Mouse (Mus musculus): ENCODE measurements at regions not wholly inside any gene's neighbourhood (a gene's known extent, or its start where the extent isn't known, plus 50 kb on each side); places are given as distances from the start of the nearest gene placed in this dataset.

DNA sequence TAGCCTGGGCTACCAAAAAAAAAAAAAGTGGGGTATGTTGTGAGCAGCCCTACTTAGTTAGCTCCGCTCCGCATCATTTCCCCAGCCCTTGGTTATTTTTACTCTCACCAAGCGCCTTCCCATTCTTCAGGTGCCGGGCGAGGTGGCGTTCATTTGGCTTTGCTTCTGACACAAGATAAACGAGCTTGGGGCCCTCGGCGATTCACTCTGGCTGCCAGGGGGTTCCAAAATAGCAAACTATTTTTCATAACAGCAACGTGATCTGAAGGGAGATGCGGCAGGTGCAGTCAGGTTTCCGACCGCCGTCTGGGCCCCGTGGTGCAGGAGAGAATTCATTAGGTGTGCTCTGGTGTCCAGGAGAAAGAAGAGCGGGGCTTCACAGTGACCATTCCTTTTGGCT, 403.6 kb upstream of the Rora start:
- in situ Hi-C loops (cut with MboI, MseI), result no loop called here

DNA sequence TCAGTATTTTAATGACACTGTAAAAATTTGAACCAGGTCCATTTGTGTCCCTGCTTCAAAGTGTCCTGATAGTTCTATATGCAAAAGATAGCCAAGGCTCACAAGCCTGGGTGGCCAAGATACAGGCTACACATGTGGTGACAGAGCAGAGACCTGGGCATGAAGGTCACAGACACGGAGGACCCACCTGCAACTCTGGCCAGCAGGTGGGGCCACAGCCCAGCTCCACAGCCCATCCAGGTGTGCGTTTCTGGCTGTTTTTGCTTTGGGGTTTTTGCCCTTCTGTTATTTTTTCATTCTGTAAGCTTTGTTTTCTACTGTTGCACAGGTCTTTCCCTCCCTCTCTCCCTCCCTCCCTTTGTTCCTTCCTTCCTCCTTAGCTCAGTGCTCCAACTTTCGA, 399.4 kb upstream of the Rora start:
- in situ Hi-C loops (cut with MboI, MseI), result no loop called here

DNA sequence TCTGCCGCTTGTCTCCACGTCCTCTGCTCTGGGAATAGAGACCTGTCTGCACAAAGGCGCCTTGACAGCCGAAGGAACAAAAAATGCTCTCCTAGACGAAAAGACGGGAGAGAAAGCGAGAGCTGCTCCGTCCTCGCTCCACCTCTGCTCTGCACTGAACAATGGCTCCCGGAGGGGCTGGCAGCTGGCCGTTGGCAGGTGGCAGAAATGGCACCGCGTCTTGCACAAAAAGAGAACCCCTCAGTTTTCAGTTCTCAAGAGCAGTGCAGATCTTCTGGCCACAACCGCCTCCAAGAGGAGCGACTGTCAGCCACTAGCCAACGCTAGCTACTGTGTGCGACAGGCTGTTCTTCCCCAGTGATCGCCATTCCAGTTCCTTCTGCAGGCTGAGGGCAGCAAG, 385.0 kb upstream of the Rora start:
- in situ Hi-C loops (cut with MboI, MseI), result no loop called here

DNA sequence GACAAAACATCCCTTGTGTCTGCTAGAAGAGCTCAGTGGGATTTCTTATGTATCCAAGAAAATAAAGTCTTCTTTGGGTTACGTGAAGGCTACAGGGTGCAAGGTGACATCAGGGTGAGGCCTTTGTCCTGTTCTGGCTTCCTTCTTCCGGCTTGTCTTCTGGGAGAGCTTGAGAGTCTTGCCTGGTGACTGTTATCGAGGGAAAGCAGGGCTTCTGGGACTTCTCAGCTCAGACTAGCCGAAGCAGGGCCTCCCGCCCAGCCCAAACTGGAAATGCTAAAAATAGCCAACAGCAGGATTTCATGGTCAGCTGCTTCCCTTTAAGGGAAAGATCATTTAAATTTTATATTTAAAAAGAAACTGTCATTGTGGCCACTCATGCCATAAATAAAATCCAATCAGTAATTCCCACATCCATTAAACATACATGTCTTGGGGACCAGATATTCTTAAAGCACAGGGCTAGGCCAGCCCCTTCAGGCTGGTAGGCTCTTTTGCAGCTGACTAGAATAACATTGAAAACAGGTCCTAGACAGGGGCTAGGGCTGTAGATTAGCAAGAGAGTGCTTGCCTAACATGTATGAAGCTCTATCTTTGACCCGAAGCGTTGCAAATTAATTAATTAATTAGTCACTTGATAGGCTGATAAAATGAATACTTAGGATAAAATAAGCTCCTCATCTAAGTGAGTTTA, 351.2 kb upstream of the Rora start:
- in situ Hi-C loops (cut with MboI, MseI), result no loop called here

DNA sequence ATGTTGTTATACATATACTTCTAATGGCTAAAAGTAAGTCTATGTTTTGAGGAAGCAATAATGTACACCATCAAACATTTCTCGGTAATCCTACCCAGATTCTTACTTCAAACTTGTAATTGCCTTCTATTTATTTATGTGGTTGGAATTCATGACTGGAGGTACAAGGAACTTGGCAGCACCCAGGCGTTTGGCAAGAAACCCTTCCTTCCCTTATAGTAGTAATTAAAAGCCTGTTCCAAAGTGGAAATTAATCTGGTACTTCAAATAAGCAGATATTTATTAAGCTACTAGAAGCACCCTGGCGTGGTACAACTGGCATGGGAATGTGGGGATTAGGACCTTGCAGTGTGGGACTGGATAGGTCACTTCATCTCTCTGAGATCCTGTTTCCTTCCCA, 322.9 kb upstream of the Rora start:
- in situ Hi-C loops (cut with MboI, MseI), result no loop called here

DNA sequence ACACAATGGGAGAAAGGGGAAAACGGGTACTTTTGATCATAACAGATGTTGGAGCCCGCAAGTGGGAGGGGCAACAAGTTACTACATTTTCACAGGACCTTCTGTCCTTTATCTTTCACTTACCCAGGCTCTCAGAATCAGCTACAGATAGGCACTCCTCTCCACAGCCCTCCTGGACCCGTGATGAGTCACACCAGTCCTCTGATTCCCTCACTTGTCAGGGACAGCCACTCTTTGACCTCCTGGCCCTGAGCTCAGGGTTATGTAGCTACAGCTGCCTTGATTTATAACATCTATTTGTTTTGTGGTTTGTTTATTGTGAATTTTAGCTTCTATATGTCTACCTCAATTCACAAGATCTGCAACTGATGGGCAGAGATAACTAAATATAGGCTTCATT, 312.7 kb upstream of the Rora start:
- in situ Hi-C loops (cut with MboI, MseI), result loop anchor here (5.0 kb wide), 1 partner anchor 649 kb away; no protein-coding TSS in a partner anchor

DNA sequence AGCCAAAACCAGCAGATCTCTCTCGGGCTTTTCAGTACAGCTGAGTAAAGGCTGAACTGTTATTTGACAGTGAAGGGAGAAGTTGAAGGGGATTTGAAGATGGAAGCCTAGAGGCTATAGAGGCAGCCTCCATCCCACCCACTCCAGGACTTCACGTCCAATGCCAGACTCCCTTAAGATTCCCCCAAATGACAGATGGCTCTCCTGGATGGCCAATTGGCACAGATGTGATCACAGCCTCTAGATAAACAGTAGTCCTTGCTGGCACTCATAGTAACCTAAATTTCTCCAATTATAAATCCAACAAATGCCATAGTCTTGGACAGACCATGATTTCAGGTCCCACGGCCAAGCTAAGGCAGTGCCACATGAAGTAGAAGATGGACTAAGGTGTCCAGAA, 312.1 kb upstream of the Rora start:
- in situ Hi-C loops (cut with MboI, MseI), result loop anchor here (5.0 kb wide), 1 partner anchor 649 kb away; no protein-coding TSS in a partner anchor

DNA sequence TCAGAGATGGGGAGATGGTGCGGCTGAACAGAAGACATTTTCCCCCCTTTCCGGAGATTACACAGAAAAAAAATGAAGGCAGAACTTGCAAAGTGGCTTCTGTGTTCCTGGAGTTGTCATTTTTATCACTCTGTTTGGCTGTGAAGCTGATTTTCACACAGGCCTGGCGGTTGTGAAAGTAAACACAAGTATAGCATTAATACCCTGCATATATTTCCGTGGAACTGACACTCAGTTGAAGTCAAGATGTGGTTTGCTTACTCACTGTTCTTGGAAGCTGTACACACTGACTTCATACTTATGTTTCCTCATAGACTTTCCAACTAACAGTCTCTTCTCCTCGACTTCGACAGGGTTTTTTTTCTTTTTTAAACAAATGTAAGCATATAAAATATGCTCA, 306.2 kb upstream of the Rora start:
- in situ Hi-C loops (cut with MboI, MseI), result no loop called here

DNA sequence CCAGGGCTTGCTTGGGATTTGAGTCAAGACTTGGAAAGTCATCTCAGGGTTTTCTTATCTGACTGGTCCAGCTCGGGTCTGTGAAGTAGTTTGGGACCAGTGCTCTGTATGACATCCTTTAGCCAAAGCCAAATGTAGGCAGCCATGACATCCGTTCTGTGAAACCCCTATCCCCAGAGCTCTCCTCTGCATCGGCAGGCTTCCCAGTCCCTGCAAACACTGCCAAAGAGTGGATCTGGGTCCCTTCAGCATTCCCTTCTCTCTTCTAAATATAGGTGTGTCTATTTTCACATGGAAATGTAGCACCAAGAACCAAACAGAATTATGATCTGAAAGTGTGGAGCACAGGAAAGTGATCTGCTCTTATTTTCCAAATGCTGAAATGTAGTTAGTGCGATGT, 302.1 kb upstream of the Rora start:
- in situ Hi-C loops (cut with MboI, MseI), result no loop called here

DNA sequence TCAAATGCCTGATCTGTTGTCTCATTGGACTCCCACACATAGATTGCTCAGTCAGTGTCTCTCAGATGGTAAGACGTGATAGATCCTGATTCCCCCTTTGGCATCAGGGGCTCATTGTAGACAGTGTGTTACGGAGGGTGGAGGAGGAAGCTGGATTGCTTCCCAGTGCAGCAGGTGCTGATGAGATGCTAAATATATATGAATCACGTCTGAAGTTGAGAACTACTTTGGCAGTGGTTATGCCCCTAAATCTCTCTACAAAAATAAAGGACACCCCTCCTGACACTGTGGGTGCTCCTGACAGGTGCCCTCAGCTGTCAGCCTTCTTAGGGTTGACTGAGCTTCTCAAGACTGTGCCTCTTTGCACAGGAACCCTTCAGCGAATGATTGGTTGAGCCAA, 299.1 kb upstream of the Rora start:
- in situ Hi-C loops (cut with MboI, MseI), result no loop called here

DNA sequence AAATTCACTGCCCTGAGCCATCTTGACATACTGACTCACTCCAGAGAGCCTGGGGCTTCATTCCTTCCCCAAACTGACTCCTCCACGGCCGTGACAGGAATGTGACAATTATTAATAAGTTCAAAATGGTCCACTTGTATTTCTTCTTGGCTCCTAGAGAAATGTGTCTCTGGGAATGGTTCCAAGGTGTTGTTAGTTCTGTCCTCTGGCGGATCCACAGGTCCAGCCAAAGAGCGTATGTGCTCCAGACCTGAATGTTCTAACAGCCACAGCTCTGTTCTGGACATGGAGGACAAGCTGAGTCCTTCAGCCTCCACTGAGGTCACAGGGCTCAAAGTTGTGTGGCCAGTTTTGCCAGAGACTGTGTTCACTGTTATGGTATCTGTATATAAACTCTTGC, 297.5 kb upstream of the Rora start:
- in situ Hi-C loops (cut with MboI, MseI), result no loop called here

DNA sequence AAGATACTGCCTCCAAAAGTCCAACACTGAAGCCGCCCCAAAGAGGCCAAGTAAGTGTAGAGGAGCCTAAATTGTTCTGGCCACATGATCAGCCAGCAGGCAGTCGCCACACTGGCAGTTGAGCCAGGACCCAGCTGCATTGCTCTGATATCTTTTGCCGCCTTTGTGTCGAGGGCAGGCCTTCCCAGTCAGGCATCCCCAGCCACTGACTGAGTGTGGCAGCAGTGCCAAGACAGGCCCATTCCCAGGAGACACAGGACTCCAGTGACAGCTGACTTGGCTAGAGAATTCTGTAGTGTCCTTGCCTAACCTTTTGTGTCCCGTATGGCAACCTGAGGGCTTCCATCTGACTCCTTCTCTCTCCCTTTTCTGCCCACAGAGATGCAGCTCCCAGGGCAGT, 296.4 kb upstream of the Rora start:
- in situ Hi-C loops (cut with MboI, MseI), result no loop called here

DNA sequence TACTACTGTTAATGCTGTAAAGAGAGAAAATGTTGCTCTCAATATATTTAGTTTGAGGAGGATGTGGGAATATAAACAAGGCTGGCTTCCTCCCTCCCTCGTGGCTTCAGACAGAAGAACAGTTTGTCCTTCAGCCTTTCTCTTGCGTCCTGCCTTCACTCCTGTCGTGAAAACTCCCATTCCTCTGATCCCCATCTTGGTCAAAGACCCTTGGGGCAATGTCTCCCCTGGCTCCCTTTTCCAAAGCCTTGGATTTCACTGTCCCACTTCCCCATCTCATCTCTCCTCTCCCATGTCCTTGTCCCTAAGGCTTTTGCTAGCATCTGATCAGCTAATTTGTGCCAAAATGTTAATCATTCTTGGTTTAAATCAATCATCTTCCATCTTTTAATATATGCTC, 286.6 kb upstream of the Rora start:
- in situ Hi-C loops (cut with MboI, MseI), result no loop called here

DNA sequence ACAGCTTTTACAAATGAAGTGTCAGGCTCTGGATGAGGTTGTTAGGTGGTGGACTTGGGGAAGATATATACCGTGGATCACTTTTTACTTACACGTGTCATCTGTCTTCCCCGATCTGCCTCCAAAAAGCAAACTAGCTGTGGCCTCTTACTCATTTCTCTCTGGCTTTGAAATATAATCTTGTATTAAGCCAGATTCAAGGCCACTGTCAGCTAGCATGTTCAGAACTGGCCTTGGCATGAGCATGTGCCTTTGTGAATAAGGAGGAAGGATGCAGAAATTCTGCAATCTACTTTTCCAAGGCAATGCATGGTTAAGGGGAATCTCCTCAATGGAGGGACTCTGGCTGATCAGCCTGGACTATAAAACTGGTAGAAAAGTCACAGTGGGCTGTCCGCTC, 286.0 kb upstream of the Rora start:
- in situ Hi-C loops (cut with MboI, MseI), result no loop called here

DNA sequence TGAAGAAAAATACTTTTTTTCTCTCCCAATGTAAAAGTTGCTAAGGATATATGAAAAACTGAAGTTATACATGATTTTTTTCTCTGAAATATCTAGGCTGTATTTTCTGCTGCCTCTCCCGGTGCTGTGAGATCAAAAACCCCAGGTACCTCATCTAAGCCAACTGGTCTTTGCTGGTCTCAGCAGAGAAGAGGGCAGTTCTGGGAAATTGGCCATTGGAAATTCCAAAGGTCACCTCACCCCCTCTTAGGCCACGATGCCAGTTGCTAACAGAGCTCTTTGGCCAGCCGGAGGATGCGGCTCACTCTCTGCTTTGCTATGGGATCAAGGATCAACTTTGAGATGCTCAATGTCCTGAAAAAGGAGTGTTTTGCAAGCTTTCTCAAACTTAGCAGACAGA, 280.9 kb upstream of the Rora start:
- in situ Hi-C loops (cut with MboI, MseI), result no loop called here

DNA sequence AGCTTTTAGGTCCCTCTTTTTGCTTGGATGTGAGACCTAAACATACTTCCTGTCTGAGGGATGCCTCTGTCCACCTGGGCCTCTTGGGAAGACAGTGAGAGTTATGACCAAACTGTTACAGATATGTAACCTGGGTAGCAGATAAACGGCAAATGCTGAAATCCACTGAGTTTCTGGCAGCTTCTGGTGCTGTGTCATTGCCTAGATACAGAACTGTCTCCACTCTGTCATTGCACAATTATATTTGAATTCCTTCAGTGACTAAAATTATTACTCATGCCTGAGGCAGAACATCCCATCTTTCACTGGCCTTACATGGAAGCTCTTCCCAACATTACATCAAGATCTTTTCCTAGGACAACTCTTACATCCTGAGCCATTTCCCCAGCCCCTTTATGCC, 277.4 kb upstream of the Rora start:
- in situ Hi-C loops (cut with MboI, MseI), result loop anchor here (25.0 kb wide), 1 partner anchor 1936 kb away; no protein-coding TSS in a partner anchor

DNA sequence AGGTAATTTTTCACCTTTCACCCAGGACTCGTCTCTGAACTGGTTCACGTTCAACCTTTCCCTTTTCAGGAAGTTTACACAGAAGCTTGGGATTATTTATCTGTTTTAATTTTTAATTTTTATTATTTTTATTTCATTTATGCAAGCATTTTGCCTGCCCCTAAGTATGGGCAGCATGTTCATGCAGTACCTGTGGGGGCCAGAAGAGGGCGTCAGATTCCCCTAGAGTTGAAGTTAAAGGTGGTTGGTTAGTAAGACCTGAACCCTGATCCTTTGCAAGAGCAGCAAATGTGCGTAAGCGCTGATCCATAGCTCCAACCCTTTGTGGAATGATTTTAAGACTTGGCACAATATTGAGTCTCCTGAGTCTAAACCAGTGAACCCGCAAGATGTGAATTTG, 271.7 kb upstream of the Rora start:
- in situ Hi-C loops (cut with MboI, MseI), result loop anchor here (25.0 kb wide), 1 partner anchor 1930 kb away; no protein-coding TSS in a partner anchor

DNA sequence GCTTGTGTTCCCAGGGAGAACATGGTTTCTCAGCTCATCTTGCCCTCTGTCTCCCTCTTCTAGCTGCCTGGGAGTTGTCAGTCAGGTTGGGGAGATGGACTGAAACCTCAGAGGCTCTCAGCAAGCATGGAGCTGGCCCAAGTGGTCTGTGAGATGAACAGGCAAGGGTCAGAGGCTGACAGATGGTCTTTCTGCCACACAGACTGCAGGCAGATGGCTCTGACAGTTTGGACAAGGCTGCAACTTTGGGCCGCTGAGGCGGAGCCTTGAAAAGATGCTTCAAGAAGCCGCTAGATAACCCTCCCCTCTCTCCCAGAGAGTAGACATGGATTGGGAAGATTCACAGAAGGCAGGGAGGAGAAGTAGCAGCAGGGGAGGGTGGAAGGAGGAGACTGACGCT, 252.7 kb upstream of the Rora start:
- in situ Hi-C loops (cut with MboI, MseI), result no loop called here

DNA sequence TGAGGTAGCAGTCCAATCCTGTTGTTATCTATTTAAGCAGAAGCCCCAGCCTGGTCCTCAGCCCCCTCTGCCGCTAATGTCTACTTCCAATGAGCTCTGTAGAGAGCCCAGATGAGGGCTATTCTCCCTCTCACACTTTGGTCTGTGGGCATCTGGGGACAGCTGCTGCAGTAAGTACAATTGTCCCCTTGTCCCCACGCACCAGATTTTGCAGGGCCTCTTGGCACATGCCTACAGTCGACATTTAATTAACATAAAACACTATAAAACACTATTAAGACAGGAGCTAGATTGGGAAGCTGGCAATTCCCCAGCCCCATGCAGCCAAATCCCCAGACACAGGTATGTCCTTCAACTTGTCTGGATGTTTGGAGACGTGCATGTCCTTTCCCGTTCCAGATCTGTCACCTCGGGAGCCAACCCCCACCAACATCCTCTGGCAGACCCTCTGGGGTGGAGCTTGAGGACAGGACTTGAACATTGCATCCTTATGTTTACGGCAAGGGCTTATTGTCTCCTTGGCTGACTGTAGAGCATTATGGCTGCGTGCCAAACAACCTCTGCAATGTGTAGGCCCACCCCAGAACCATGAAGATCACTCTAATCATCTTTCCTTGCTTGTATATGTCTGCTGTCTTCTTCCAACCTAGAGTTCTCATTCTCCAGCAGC, 251.3 kb upstream of the Rora start:
- in situ Hi-C loops (cut with MboI, MseI), result no loop called here

DNA sequence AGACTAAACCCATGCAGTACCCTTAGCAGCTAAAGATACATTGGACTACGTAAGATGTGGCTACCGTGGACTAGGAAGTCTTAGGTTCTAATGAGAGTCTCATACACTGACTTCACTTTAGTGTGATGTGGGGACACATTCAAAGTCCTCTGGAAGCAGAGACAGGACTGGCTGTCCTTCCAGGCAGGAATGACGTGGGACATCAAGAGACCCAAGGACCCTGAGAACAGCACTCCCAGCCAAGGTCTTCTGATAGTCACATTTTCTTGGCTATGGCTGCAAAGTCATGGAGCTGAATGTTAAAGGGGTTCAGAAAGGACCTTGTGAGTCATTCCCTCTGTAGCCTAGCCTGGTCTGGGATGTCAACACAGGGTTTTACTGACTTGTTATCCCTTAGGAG, 250.6 kb upstream of the Rora start:
- in situ Hi-C loops (cut with MboI, MseI), result no loop called here

DNA sequence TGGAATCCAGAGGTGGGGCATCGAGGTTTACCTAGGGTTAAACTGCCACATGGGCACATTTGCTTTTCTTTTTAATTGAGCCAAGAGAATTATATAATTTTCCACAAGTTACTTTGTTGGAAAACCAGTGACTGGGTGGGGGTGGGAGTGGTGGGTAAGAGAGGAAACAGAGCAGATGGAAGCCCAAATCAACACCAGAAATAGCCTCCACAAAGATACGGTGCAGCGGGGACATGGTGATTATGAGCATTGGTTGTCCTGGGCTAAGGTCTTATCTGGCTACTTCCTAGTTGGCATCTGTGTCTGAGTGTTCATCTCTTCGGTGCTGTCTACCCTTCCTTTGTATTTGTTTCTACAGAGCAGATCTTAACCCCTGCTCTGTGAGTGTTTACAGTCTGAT, 250.1 kb upstream of the Rora start:
- in situ Hi-C loops (cut with MboI, MseI), result no loop called here

DNA sequence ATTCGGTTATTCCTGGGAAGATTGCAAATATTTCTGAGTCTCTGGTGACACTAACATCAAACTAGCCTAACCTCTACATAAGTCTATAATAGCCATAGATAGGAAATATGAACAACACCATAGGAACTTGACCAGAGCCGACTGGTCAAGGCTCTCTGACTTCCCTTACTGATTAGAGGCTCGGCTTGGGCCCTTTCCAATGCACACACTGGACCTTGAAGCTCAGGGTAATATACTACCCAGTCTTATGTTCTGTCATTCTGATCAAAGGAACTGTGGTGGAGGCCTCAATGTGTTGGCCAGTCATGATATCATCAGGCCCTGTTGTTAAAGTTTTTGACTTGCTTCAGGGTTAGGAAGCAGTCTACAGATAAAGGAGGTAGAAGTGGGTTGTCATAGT, 243.8 kb upstream of the Rora start:
- in situ Hi-C loops (cut with MboI, MseI), result no loop called here

DNA sequence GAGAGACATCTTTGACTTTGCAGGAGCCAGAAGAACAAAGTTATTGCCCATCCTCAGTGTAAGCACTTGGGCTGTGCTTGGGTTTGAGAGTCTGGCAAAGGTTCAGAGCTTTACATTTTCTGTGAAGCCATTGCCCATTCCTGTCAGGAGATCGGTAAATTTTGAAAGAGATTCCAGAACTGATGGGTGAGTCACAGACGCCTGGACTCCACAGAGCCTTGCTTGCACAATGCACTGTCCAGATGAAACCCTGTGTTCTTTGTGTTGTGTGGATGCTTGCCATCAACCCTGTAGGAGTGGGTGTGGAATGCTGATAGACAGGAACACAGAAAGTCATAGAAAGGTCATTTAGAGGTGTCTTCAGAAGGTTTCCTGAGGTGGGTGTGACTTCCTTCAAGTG, 227.3 kb upstream of the Rora start:
- in situ Hi-C loops (cut with MboI, MseI), result no loop called here

DNA sequence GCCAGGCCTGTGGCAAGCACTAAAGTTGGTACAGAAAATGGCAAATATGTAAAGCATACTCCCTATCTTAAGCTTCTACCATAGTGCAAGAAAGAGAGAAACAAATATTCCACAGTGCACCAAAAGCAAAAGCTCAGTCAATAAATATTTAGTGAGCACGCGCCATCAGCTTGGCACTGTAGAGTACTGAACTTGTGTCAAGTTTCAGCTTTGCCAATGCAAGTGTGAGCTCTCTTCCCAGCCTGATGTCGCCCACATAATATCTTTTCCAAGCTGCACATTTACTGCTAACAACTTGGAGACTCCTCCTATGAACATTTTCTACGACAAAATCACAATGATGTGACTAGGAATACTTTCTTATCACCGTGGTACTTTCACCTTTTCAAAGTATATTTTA, 190.8 kb upstream of the Rora start:
- in situ Hi-C loops (cut with MboI, MseI), result no loop called here
